ENCODE assay signal across 8 mouse cellular contexts in genomic region chr8:4492851-4493685, GRCm38 (mm10). TPM values are rescaled to one million over a fixed set of nuclear protein-coding genes. Genes with fewer than 3 reads are reported as not detected.
DNase-seq lines count a peak whose midpoint lies in the region; ATAC-seq and TF ChIP-seq lines count a peak whose summit lies in the region.

Cers4 (plus strand) TSS chr8:4493026.

- H3K4me1 ChIP-seq in E14TG2a.4 (replicated peaks; ENCODE audit: low read depth, low read length) = peaks cover 45% of the 10 kb centered on the region
- peaks cover 20% of the 10 kb centered on the region for H3K4me1 ChIP-seq in forebrain, embryonic 14.5 days (ENCODE audit: control insufficient read depth, insufficient read depth, low read length)
- H3K4me1 ChIP-seq in liver, embryonic 16.5 days (ENCODE audit: control insufficient read depth, low read depth, low read length) = peaks cover 8% of the 10 kb centered on the region
- peaks cover 37% of the 10 kb centered on the region for H3K4me1 ChIP-seq in neural tube, embryonic 13.5 days (replicated peaks)
- peaks cover 10% of the 10 kb centered on the region for H3K4me1 ChIP-seq in testis, adult 2 months (ENCODE audit: control insufficient read depth, insufficient read depth, low read length)

- peak within 1 kb of the TSS; percentile 83 for H3K4me3 ChIP-seq in E14TG2a.4 (replicated peaks; ENCODE audit: low read length)
- peak within 1 kb of the TSS; percentile 45 for H3K4me3 ChIP-seq in forebrain, embryonic 14.5 days (ENCODE audit: low read depth, low read length)
- peak within 1 kb of the TSS; percentile 52 for H3K4me3 ChIP-seq in liver, embryonic 16.5 days (ENCODE audit: low read depth, low read length)
- peak within 1 kb of the TSS; percentile 61 for H3K4me3 ChIP-seq in neural tube, embryonic 13.5 days
- peak within 1 kb of the TSS; percentile 77 for H3K4me3 ChIP-seq in testis, adult 2 months (ENCODE audit: control insufficient read depth, low read depth, low read length)

- peak; percentile 91 for ATAC-seq in forebrain, embryonic 14.5 days
- ATAC-seq in liver, embryonic 16.5 days (ENCODE audit: low read depth) = peak; percentile 86
- peak; percentile 90 for ATAC-seq in neural tube, embryonic 13.5 days (ENCODE audit: low read depth)

- no peaks in the 10 kb centered on the region for H3K36me3 ChIP-seq in E14TG2a.4 (ENCODE audit: insufficient read depth, low read length)
- no peaks in the 10 kb centered on the region for H3K36me3 ChIP-seq in forebrain, embryonic 14.5 days (ENCODE audit: control insufficient read depth, insufficient read depth, low read length)
- H3K36me3 ChIP-seq in liver, embryonic 16.5 days (ENCODE audit: control insufficient read depth, insufficient read depth) = no peaks in the 10 kb centered on the region
- H3K36me3 ChIP-seq in neural tube, embryonic 13.5 days = no peaks in the 10 kb centered on the region
- H3K36me3 ChIP-seq in testis, adult 2 months (ENCODE audit: control insufficient read depth, insufficient read depth, low read length) = no peaks in the 10 kb centered on the region

- intact Hi-C loops in heart, postnatal 10 days (cut with DNase I) = loop anchor here (2.0 to 5.0 kb wide), 3 partner anchors 14 to 166 kb away; partner anchors contain the start of genes Ccl25 and Elavl1

- DNase-seq in c-Kit-positive CD71-positive TER-119-negative erythroid progenitor cells, embryonic 14.5 days (ENCODE audit: low read depth) = peak; percentile 48
- peak; percentile 84 for DNase-seq in forebrain, embryonic 14.5 days (ENCODE audit: low spot score)
- DNase-seq in heart, postnatal 10 days = peak; percentile 90 to 91
- no peak for DNase-seq in large intestine, adult 2 months (ENCODE audit: low read depth, low spot score)

- peak within 1 kb of the TSS; percentile 58; the same call in 1 of the 2 replicates for H3K27ac ChIP-seq in forebrain, embryonic 14.5 days (ENCODE audit: low read depth, low read length)
- no peak within 1 kb of the TSS for H3K27ac ChIP-seq in liver, embryonic 16.5 days (ENCODE audit: low read length)
- peak within 1 kb of the TSS; percentile 71 for H3K27ac ChIP-seq in neural tube, embryonic 13.5 days (replicated peaks)
- H3K27ac ChIP-seq in testis, adult 2 months (ENCODE audit: control insufficient read depth, insufficient read depth, low read depth, low read length) = peak within 1 kb of the TSS; percentile 35; the same call in 1 of the 2 replicates

- peaks cover 4% of the 10 kb centered on the region; the same call in 1 of the 2 replicates for H3K27me3 ChIP-seq in E14TG2a.4 (ENCODE audit: insufficient read depth, low read length)
- H3K27me3 ChIP-seq in forebrain, embryonic 14.5 days (replicated peaks; ENCODE audit: control insufficient read depth, insufficient read depth, low read length) = no peaks in the 10 kb centered on the region
- H3K27me3 ChIP-seq in liver, embryonic 16.5 days (ENCODE audit: control insufficient read depth, insufficient read depth, low read depth, low read length) = no peaks in the 10 kb centered on the region
- H3K27me3 ChIP-seq in neural tube, embryonic 13.5 days = no peaks in the 10 kb centered on the region
- no peaks in the 10 kb centered on the region for H3K27me3 ChIP-seq in testis, adult 2 months (ENCODE audit: control insufficient read depth, insufficient read depth, low read length)

- H3K9me3 ChIP-seq in E14TG2a.4 (ENCODE audit: low read length) = peaks cover 8% of the 10 kb centered on the region; the same call in 1 of the 2 replicates
- H3K9me3 ChIP-seq in forebrain, embryonic 14.5 days (replicated peaks; ENCODE audit: control insufficient read depth, low read length) = no peaks in the 10 kb centered on the region
- no peaks in the 10 kb centered on the region for H3K9me3 ChIP-seq in liver, embryonic 16.5 days (replicated peaks; ENCODE audit: control insufficient read depth, low read length)
- H3K9me3 ChIP-seq in neural tube, embryonic 13.5 days = no peaks in the 10 kb centered on the region

- no peak for TF ChIP-seq POLR2A in testis, adult 2 months (IDR thresholded peaks at IDR 0.05; ENCODE audit: control insufficient read depth, low read depth, low read length)

- TF ChIP-seq CTCF in E14TG2a.4 (conservative IDR thresholded peaks at IDR 0.05; ENCODE audit: low read length) = no peak
- TF ChIP-seq CTCF in testis, adult 2 months (IDR thresholded peaks at IDR 0.05; ENCODE audit: control insufficient read depth, insufficient read depth, insufficient replicate concordance, low read depth, low read length) = no peak

- 1% methylated on average over 36 of the region's 39 CpGs for WGBS in forebrain, embryonic 14.5 days
- under 1% methylated on average over 39 of the region's 39 CpGs for WGBS in large intestine, adult 2 months
- WGBS in liver, embryonic 16.5 days (ENCODE audit: insufficient replicate concordance) = 1% methylated on average over 39 of the region's 39 CpGs
- 1% methylated on average over 39 of the region's 39 CpGs for WGBS in neural tube, embryonic 13.5 days

- H3K4me2 ChIP-seq in forebrain, embryonic 14.5 days (ENCODE audit: low read length) = peak within 1 kb of the TSS; percentile 80
- H3K4me2 ChIP-seq in liver, embryonic 16.5 days (ENCODE audit: low read depth, low read length) = peak within 1 kb of the TSS; percentile 62
- H3K4me2 ChIP-seq in neural tube, embryonic 13.5 days = peak within 1 kb of the TSS; percentile 93

- H3K9ac ChIP-seq in forebrain, embryonic 14.5 days (ENCODE audit: low read length) = peak within 1 kb of the TSS; percentile 62
- peak within 1 kb of the TSS; percentile 25 for H3K9ac ChIP-seq in liver, embryonic 16.5 days (ENCODE audit: low read depth, low read length)
- H3K9ac ChIP-seq in neural tube, embryonic 13.5 days = peak within 1 kb of the TSS; percentile 80

RNA-seq across cellular contexts. Expression of gene Cers4, which starts in this region (rescaled TPM):
- polyA plus RNA-seq in forebrain, embryonic 14.5 days (2014; fragmentation: Nextera tagmentation; extraction: Ambion mirVana) = 21.8 and 25.1 TPM in 2 replicates
- total RNA-seq in heart, postnatal 10 days (2021) = 10 to 100 TPM; 45.9 to 65.9 TPM
- 25.4 and 27.3 TPM in 2 replicates for polyA plus RNA-seq in large intestine, adult 2 months (2012; rRNA removed)
- 1.5 and 1.7 TPM in 2 replicates for polyA plus RNA-seq in liver, embryonic 16.5 days (2015; fragmentation: Nextera tagmentation; extraction: Ambion mirVana)
- polyA plus RNA-seq in neural tube, embryonic 13.5 days (2015; fragmentation: Nextera tagmentation; extraction: Ambion mirVana) = 33.0 and 33.4 TPM in 2 replicates
- polyA plus RNA-seq in testis, adult 2 months (2012; rRNA removed) = 3.1 and 3.3 TPM in 2 replicates

Comparison
In these comparisons a context has a peak if more than half of its experiments do, and no peak if none do; other contexts are left out.
1. H3K9ac ChIP-seq: peak in every context shown above with its lines; median percentile 80 in neural tube, embryonic 13.5 days; 62 in forebrain, embryonic 14.5 days; 25 in liver, embryonic 16.5 days.